Mouse (Mus musculus) embryonic facial prominence, embryonic 12.5 days (tissue): ENCODE results near the gene Adar. TPM values are rescaled to one million over a fixed set of nuclear protein-coding genes. Genes with fewer than 3 reads are reported as not detected.

Experiments
- ATAC-seq: fragments of 200-750 bp; cut with Nextera tagmentation; 2 replicates; pipeline ENCODE4 v1.8.0; 2017; ENCODE audit not compliant: insufficient number of reproducible peaks, insufficient read depth, low FRiP score, low TSS enrichment
- H3K27ac ChIP-seq: fragments of 300-500 bp; sonication (generic); 2 replicates; pipeline ENCODE4 v1.5.1; 2016; ENCODE audit warnings: mild to moderate bottlenecking
- H3K27me3 ChIP-seq: fragments of 300-500 bp; sonication (generic); 2 replicates; pipeline ENCODE4 v1.6.1; 2016; ENCODE audit warnings: mild to moderate bottlenecking, moderate library complexity
- H3K36me3 ChIP-seq: fragments of 300-500 bp; sonication (generic); 2 replicates; pipeline ENCODE4 v1.6.1; 2016; ENCODE audit warnings: mild to moderate bottlenecking
- H3K4me1 ChIP-seq: fragments of 300-500 bp; sonication (generic); 2 replicates; pipeline ENCODE4 v1.6.1; 2016
- H3K4me2 ChIP-seq: fragments of 300-500 bp; sonication (generic); replicated peaks from 2 replicates; pipeline ENCODE4 v1.6.1; 2016; ENCODE audit warnings: mild to moderate bottlenecking, moderate library complexity
- H3K4me3 ChIP-seq: fragments of 300-500 bp; sonication (generic); 2 replicates; pipeline ENCODE4 v1.5.1; 2016; ENCODE audit warnings: mild to moderate bottlenecking
- H3K9ac ChIP-seq: fragments of 300-500 bp; sonication (generic); 2 replicates; pipeline ENCODE4 v1.6.1; 2016; ENCODE audit warnings: mild to moderate bottlenecking, moderate library complexity
- H3K9me3 ChIP-seq: fragments of 300-500 bp; sonication (generic); 2 replicates; pipeline ENCODE4 v1.6.1; 2016; ENCODE audit warnings: mild to moderate bottlenecking, moderate library complexity
- WGBS: fragments of 180-500 bp; shearing (Covaris S2); methylation state at CpG from one replicate; pipeline ENCODE4 v1.1.7; 2016; 5-methylcytosine and 5-hydroxymethylcytosine counted together
- polyA plus RNA-seq: library from polyadenylated mRNA; unstranded; fragments of >200 nt; fragmentation: Nextera tagmentation; extraction: Ambion mirVana; gene quantifications from 2 replicates; pipeline ENCODE4 v1.2.1, GENCODE M21; 2016

Adar gene
- polyA plus RNA-seq, 1 experiment from 2014 or later: 15.1 TPM

DNA sequence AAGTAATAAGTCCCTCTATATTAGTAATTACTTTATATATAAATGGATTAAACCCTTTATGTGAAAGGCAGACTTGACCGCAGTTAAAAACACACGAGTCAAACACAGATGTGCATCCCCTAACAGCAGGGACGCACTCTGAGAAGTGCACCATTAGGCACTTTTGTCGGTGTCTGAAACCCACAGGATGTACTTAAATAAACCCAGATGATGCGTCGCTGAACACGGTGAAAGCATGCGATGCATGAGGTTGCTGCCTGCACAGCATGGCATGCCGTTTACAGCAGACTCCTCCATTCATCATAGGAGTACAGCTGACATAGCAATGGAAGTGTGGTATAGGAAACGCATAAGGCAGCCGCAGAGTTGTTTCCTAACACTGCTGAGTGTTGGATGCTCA, 14.4 kb upstream of the Adar start:
- H3K9ac ChIP-seq: no peak overlapping the region
- no peaks in the 10 kb centered on the region for H3K27me3 ChIP-seq
- H3K36me3 ChIP-seq: no peaks in the 10 kb centered on the region
- no peaks in the 10 kb centered on the region for H3K9me3 ChIP-seq
- 53% methylated on average over 11 of the region's 11 CpGs for WGBS
- H3K4me3 ChIP-seq: no peak overlapping the region
- no peak for ATAC-seq
- H3K4me2 ChIP-seq: no peak overlapping the region
- peaks cover 3% of the 10 kb centered on the region; the same call in 1 of the 2 replicates for H3K4me1 ChIP-seq
- no peak overlapping the region for H3K27ac ChIP-seq

DNA sequence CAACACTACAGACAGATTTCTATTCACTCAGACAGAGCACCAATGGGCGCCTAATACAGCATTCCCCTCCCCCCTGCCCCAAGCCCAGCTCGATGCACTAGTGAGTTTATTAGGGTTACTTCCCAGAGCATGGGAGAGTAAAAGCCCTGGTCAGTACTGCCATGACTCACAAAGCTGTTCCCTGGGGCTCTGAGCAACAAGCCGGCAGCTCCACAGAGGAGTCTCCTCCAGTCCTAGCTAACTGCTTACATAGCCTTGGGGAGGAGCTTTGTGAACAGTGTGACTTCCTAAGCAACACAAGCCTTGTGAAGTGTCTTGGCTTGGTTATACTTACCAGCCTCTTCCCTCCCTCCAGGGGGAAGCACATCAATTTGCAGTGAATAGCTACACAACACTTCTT, 11.2 kb upstream of the Adar start:
- no peak overlapping the region for H3K27ac ChIP-seq
- no peak overlapping the region for H3K4me3 ChIP-seq
- H3K36me3 ChIP-seq: no peaks in the 10 kb centered on the region
- H3K9ac ChIP-seq: no peak overlapping the region
- no peaks in the 10 kb centered on the region for H3K9me3 ChIP-seq
- no peaks in the 10 kb centered on the region for H3K27me3 ChIP-seq
- H3K4me1 ChIP-seq: peaks cover 3% of the 10 kb centered on the region; the same call in 1 of the 2 replicates
- 46% methylated on average over 3 of the region's 3 CpGs for WGBS
- ATAC-seq: no peak
- no peak overlapping the region for H3K4me2 ChIP-seq

DNA sequence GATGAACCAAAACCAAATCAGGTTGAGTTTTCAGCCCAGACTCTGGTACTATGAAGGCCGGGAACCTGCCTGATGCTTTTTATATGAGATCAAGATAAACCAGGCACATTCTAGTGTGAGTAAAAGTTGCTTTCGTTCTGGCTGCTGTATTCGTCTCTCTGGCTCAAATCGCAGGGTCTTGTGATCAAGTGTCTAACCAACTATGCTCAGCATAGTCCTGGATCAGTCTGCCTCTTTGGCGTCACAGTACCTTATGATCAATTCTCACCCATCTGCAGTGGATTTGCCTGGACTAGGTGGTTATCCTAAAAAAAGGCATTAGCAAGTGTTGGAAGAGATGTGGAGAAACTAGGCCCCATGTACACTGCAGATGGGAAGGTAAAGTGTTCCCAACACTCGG, 10.8 kb upstream of the Adar start:
- H3K4me1 ChIP-seq: peaks cover 3% of the 10 kb centered on the region; the same call in 1 of the 2 replicates
- no peak overlapping the region for H3K9ac ChIP-seq
- no peak overlapping the region for H3K4me3 ChIP-seq
- WGBS: 79% methylated on average over 6 of the region's 6 CpGs
- no peaks in the 10 kb centered on the region for H3K27me3 ChIP-seq
- no peaks in the 10 kb centered on the region for H3K9me3 ChIP-seq
- ATAC-seq: no peak
- H3K27ac ChIP-seq: no peak overlapping the region
- no peak overlapping the region for H3K4me2 ChIP-seq
- H3K36me3 ChIP-seq: no peaks in the 10 kb centered on the region

DNA sequence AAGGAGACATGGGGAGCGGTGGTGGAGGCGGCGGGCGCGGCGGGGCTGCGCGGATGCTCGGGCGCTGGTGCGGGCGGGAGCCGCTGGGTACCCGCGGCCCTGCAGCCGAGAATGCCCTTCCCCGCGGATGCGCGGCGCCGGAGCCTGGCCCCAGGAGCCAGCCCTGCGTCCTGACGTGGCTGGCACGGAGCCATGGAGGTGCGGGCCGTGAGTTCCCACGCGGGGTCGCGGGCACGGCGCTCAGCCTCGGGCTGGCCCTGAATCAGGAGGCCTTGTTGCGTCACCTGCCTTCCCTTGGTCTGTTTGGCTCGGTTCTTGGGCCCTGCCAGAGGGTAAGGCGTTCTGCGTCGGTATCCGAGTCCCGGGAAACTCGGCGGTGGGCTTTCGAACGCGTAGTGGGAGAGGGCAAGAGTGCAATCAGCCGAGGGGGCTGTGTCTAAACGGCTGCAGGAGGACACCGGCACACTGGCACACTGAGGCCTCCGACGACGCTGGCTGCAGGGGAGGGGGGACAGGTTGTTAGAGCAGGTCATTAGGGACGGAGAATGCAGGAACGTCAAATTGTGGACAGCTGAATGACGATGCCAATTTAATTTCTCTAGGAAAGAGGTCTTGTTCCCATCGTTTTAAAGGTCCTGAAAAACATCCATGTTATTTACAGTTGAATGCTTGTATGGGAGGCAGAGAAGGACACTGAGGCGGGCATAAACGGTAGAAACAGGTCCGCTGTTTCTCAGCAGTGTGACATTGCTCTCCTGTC, 565 bp downstream of the Adar start:
- Histone ChIP-seq H3K27me3 (peaks cover 3% of the 10 kb centered on the region; the same call in 1 of the 2 replicates), H3K4me2 (peak overlapping the region; percentile 72), H3K4me3 (peak overlapping the region; percentile 99), H3K9me3 (no peaks in the 10 kb centered on the region), H3K27ac (peak overlapping the region; percentile 73), H3K36me3 (no peaks in the 10 kb centered on the region), H3K4me1 (peaks cover 8% of the 10 kb centered on the region), H3K9ac (peak overlapping the region; percentile 95)
- peak; percentile 74 for ATAC-seq
- 2% methylated on average over 58 of the region's 59 CpGs for WGBS

DNA sequence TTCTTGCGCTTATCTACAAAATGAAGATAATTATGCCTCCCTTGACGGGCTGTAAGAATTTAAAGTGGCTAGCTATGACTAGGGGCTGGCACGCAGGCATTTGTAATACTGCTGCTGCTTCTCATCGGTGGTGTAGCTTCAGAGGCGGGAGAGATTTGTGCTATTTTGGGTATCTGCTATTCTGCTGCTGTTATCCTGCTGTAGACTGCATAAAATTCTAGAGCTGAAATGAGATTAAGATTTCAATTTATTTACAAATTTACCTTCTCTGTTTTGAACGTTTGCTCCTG, 1.1 kb downstream of the Adar start:
- no peaks in the 10 kb centered on the region for H3K36me3 ChIP-seq
- peak overlapping the region; percentile 72 for H3K4me2 ChIP-seq
- peak overlapping the region; percentile 95 for H3K9ac ChIP-seq
- H3K27ac ChIP-seq: no peak overlapping the region
- peaks cover 12% of the 10 kb centered on the region for H3K4me1 ChIP-seq
- H3K9me3 ChIP-seq: no peaks in the 10 kb centered on the region
- ATAC-seq: no peak
- 61% methylated on average over 6 of the region's 6 CpGs for WGBS
- H3K27me3 ChIP-seq: peaks cover 3% of the 10 kb centered on the region; the same call in 1 of the 2 replicates
- peak overlapping the region; percentile 99 for H3K4me3 ChIP-seq

DNA sequence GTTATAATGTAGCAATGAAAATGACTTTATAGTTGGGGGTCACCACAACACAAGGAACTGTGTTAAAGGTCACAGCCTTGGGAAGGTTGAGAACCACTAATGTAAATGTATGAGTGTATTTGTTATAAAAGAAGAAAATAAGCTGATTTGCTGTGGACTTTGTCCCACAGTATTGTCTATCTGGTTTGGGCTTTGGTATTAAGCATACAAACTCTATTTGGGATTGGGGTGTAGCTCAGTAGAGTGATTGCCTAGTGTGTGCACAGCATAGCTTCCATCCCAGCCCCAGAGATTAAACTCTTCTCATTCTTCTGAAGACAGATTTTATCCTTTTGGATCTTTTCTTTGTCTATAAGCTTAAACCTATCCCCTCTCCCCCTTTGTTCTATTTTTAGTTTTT, 7.2 kb downstream of the Adar start:
- Histone ChIP-seq H3K27ac (no peak overlapping the region), H3K4me3 (no peak overlapping the region)

DNA sequence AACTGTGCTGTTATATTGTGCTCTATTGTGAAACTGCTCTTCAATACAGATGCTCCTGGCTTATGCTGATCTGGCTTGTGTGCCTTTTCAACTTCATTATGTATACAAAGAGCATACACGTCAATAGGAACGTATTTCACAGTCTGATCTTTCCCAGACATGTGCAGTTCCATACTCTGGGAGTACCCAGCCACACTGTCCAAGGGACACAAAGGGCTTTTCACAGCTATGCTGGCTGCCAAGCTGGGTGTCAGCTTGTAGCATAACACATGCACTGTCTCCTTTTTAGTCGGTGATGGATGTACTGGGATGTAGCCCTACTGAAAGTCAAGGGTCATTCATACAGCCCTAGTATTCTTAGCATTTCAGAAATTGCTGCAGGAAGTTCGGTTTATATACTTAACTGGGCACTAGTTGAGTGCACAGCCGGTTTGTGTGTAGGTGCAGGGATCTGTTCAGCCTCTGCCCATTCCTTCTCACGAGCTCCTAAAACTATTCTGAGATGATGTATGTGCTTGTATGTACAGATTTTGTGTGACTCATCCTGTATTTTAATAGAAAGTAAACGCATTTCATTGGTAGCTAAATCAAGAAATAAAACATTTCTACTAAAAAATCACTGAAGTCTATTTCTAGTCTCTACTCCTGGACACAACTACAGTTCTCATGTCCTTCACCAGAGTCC, 8.7 kb downstream of the Adar start:
- ATAC-seq: no peak
- Histone ChIP-seq H3K9me3 (no peaks in the 10 kb centered on the region), H3K4me2 (no peak overlapping the region), H3K9ac (no peak overlapping the region), H3K27ac (no peak overlapping the region), H3K4me3 (no peak overlapping the region), H3K4me1 (0 out of 2 replicates have a peak, but pooled peaks cover 4% of the 10 kb centered on the region), H3K27me3 (no peaks in the 10 kb centered on the region), H3K36me3 (no peaks in the 10 kb centered on the region)
- WGBS: 67% methylated on average over 7 of the region's 7 CpGs

More for the DNA sequence above, 7.2 kb downstream of the Adar start:
- Histone ChIP-seq H3K9me3 (no peaks in the 10 kb centered on the region), H3K36me3 (no peaks in the 10 kb centered on the region), H3K4me1 (0 out of 2 replicates have a peak, but pooled peaks cover 4% of the 10 kb centered on the region), H3K4me2 (no peak overlapping the region), H3K9ac (no peak overlapping the region), H3K27me3 (no peaks in the 10 kb centered on the region)
- ATAC-seq: no peak

DNA sequence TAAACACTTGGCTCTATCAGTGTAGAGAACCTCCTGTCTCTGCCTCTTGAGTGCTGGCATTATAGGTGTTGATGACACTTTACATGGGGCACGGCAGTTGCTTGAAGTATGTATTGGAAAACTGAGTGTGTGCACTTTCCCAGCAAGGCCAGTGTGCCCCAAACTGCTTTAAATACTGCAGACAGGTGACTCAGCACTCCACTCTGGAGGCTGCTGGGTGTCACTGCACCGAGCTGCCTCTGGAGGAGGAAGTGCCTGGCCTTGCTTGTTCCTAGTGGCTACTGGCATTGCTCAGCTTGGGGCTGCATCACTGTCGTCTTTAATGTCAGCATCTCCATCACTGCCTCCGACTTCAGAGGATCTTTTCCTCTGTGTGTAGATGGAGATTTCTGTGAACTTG, 12.2 kb downstream of the Adar start:
- WGBS: 18% methylated on average over 4 of the region's 4 CpGs
- no peak overlapping the region for H3K4me3 ChIP-seq
- H3K9ac ChIP-seq: no peak overlapping the region
- H3K4me1 ChIP-seq: peaks cover 4% of the 10 kb centered on the region; the same call in 1 of the 2 replicates
- no peaks in the 10 kb centered on the region for H3K27me3 ChIP-seq
- no peaks in the 10 kb centered on the region for H3K9me3 ChIP-seq
- no peak overlapping the region for H3K4me2 ChIP-seq
- no peak overlapping the region for H3K27ac ChIP-seq
- ATAC-seq: no peak
- H3K36me3 ChIP-seq: no peaks in the 10 kb centered on the region

DNA sequence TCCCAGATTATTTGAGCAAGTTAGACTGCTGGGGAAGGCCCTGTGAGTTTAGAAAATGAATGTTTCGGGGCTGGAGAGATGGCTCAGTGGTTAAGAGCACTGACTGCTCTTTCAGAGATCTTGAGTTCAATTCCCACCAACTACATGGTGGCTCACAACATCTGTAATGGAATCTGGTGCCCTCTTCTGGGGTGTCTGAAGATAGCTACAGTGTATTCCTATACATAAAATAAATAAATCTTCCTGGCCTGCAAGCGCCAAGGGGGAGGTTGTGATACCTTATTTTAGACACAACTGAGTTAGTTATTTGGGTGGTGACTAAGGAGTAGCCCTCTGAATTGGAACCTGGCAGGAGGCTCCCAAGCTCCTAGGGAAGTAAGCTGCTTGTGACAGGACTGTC, 14.0 kb downstream of the Adar start:
- Histone ChIP-seq H3K4me1 (peaks cover 4% of the 10 kb centered on the region; the same call in 1 of the 2 replicates), H3K9ac (no peak overlapping the region), H3K4me3 (no peak overlapping the region), H3K27me3 (no peaks in the 10 kb centered on the region), H3K27ac (no peak overlapping the region), H3K4me2 (no peak overlapping the region), H3K36me3 (no peaks in the 10 kb centered on the region), H3K9me3 (no peaks in the 10 kb centered on the region)
- 76% methylated on average over 2 of the region's 2 CpGs for WGBS
- no peak for ATAC-seq

DNA sequence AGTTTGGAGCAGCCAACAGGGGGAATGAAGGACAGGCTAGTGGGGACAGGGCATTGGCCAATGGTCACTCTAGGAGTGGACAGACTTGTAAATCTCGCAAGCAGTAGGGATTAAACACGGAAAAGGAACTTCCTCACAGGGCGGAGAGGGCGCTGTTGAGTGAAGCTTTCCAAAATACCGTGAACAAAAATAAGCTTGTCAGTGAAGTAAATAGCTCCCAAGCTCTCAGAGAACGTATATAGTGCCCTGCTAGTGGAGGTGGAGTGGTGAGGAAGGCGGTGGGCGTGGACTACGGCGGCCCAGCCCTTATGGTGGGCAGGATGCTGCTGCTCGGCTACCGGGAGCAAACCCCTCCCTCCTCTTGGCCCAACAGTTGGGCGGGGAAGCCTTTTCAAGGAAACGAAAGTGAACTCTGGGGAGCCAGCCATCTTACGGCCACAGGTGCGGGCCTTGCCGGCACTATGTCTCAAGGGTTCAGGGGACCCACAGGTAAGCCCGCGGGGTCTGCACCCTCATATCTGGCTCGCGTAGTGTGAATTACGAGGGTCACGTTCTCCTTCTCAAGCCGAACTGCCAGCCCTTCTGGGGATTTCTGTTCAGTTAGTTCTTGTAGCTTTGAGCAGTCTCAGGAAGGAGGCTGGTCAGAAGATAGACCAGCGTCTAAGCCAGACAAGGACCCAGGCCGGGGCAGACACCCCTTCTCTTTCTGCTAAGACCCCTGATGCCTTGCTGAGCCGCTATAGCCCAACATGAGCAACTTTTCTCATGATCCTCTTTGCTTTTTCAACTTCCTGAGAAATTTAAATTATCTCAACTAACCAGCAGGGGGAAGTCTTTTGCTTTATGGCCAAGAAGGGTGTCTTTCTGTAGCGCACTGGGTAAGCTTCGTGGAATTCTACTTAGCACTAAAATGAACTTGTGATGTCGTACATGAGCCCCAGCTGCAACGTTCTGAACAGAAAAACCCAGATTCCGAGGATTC, 15.8 kb downstream of the Adar start:
- H3K36me3 ChIP-seq: peaks cover 3% of the 10 kb centered on the region; the same call in 1 of the 2 replicates
- H3K27ac ChIP-seq: peak overlapping the region; percentile 42; the same call in 1 of the 2 replicates
- H3K4me2 ChIP-seq: peak overlapping the region; percentile 86
- ATAC-seq: peak; percentile 88; the same call in 1 of the 2 replicates
- WGBS: 4% methylated on average over 32 of the region's 32 CpGs
- peaks cover 4% of the 10 kb centered on the region; the same call in 1 of the 2 replicates for H3K4me1 ChIP-seq
- H3K4me3 ChIP-seq: peak overlapping the region; percentile 61
- no peaks in the 10 kb centered on the region for H3K9me3 ChIP-seq
- no peaks in the 10 kb centered on the region for H3K27me3 ChIP-seq
- H3K9ac ChIP-seq: peak overlapping the region; percentile 60

DNA sequence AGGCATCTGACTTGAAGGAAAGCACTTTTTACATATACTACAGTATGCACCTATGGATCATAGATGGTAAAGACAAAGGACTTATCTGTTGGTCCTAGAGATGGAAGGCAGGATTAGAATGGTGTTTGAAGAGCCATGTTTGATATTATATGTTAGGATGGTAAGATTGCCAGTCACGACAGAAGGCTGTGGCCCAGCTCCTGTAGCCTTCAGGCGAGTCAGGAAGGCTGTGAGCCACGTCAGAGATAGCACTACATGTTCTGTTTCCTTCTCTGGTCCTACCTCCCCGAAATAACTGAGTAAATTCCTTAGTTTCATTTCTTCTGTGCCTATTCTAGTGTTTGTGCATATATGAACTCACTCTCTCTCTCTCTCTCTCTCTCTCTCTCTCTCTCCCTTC, 17.3 kb downstream of the Adar start:
- Histone ChIP-seq H3K27ac (no peak overlapping the region), H3K36me3 (peaks cover 8% of the 10 kb centered on the region; the same call in 1 of the 2 replicates), H3K9me3 (no peaks in the 10 kb centered on the region), H3K4me1 (peaks cover 4% of the 10 kb centered on the region; the same call in 1 of the 2 replicates), H3K4me3 (no peak overlapping the region), H3K9ac (no peak overlapping the region), H3K27me3 (no peaks in the 10 kb centered on the region), H3K4me2 (no peak overlapping the region)
- WGBS: 92% methylated on average over 4 of the region's 4 CpGs
- no peak for ATAC-seq
